Mouse (Mus musculus): ENCODE results near the gene Serhl.
A peak's percentile ranks its signal among the peaks of the same experiment; 100 is the strongest.
"Not testable (repeated sequence)": the region's sequence is repeated elsewhere in the genome, so short reads cannot be mapped to it uniquely, and the experiment has no call there.

The Serhl gene

DNA sequence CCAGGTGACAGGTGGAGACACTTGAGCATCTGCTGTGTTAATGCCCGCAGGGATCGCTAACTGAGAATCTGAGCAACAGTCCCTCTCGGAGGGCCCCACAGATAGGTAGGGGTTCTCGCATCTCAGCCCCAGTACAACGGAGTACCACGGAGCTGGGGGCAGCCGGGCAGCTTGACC, at the start of gene Serhl:
Serhl (plus strand) TSS at position 78 of the 177 bp plus-strand sequence.
- no peak for DNase-seq

DNA sequence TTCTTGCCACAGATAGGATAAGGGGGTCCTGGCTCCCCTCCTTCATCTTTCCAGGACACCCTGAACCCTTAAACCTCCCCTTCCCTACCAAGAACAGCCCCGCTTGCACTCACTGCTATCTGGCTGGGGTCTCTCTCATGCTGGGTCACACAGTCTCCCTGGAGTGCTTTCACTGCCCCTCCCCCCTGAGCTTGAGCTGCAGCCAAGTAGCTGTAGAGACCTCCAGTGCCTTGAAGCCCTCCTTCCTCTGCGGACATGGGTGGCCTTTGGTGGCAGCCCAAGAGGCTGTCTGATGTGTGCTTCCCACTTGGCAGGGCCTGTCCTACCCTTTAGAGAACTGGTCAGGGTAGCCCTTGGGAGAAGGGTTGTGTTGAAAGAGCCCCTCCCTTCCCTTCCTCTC, 49.1 kb upstream of the Serhl start:
- DNase-seq = no peak

DNA sequence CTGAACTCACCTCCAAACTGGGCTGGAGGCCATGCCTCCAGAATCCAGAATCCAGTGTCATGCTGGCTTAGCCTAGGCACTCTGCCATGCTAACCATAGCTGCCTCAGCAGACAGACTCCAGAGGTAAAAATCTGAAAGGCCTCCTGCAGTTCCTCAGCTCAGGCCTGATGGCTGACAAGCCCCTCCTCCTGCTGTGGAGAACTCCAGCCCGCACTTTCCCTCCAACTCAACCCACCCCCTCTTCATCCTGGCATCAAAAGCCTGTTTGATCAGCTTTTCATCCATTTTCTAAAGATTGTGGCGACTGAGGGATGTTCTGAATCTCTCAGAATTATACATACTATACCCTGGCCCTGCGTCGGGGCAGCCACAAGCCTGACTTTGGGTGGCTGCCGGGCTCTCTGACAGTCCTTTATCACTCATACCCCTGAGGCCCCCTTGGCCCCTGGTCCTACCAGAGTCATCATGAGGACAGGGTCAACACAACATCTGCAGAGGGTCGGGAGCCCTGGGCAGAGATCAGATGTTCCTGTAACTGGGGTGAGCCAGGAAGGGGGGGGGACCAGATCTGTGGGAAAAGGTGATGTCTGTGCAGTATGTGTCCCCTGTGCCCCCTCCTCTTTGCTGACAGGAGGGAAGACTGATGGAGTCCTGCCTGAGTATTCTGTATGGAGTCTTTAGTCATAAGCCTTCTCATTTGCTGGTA, 46.5 kb upstream of the Serhl start:
- DNase-seq = peak; percentile 50

DNA sequence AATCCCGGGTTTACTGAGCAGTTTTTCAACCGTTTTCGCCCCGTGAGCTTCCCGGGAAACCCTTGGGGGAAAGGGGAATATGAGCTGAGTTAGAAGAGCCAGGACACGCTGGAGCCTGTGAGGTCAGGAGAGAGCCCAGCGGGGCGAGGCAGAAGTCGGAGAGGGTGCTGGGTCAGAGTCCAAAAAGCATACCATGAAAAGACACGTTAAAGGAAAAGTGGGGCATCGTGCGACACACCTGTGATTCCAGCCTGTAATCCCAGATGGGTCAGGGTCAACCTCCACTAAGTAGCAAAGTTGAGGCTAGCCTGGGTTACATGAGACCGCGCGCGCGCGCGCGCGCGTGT, 46.0 kb upstream of the Serhl start:
- DNase-seq = no peak

DNA sequence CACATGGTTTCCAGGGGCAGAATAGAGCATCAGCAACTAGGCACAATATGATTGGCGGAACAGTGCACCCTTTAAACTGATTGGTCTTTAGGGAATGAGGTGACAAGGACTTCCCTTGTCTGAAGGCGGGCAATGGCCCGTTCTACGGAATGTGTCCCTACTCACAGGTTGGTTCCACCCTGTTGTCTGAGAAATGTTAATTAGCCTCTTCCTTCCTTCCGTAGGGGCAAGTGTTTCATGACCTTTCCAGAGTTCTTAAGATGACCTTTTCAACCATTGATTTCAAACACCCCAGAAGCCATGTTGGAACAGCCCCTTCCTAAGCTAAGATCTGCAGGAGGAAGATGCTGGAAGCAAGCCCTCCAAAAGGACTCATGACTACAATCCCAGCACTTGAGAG, 43.7 kb upstream of the Serhl start:
- not testable (repeated sequence) for DNase-seq

DNA sequence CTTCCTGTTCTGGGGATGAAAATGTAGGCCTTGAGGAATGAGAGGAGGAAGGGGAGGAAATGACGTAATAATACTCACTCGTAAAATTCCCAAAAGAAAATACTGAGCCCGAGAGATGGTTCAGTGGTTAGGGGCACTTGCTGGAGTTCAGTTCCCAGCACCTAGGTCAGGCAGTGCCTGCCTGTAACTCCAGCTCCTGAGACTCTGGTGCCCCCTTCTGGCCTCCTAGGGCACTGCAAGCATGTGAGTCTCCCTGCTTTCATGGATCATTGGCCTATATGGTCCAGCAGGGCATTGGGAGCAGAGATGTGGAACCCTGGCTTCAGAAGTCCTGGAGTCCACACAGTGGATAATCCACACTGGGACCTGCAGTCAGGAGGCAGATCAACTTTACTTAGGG, 43.0 kb upstream of the Serhl start:
- DNase-seq = no peak

DNA sequence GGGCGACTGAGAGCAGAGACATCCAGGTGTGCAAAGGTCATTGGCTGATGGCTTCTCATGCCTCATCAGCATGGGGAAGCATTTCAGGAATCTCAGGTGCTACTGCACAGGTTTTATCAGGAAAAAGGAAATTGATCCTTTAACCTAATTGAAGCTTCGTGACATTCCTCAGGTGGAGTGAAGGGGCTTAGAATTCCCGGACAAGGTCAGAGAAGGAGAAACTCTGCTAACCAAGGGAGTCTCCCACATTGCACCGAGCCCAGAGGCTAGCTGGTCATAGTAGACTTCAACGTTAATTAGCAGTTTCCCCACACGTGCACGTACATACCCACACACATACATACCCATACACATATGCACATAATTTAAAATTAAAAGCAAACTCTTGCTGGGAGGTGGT, 42.6 kb upstream of the Serhl start:
- no peak for DNase-seq

DNA sequence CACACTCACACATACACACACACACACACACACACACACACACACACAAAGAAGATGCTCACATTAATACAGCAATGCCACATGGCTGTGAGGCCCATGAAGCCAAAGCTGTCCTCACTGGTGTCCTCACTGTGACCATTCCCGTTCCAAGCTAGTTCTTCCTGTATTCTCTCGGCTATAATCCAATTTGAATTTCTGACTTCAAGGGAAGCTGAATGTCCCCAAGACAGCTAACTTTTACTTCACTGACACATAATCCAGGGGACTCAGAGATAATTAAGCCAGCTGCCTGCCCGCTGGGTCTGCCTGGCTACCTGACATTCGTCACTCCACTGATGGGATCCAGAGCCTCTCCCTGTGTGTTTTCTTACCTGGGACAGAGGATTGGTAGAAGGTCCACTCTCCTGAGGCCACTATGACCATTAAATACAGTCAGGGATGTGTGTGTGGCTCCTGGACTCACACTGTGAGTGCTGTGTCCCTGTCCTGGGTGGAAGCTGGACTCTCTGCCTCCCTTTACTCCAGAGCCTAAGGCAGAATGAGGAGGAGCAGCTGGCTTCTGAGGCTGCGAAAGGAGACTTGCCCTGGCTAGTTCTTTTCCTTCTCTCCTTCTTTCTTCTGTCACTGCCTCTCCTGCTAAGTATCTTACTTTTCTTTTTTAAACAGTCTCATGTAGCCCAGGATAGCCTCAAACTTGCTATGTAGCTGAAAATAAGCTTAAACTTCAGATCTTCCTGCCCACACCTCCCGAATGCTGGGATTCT, 36.8 kb upstream of the Serhl start:
- no peak for DNase-seq

DNA sequence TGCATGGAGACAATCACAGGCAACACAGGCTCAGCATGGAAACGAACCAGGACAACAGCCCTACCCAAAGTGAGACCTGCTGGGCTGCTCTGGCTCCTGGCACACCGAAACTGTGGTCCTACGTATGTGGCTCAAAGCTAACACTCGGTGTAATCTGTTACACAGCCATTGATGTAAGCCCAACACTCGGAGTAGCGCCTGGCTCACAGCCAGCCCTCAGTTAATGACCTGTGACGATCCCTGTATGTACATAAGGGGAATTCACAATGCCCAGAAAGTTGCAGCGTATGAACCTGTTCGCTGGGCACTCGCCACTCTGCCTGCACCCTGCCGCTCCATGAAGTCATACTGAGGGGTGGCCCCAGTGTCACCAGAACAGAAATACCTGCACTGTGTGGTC, 36.0 kb upstream of the Serhl start:
- no peak for DNase-seq

DNA sequence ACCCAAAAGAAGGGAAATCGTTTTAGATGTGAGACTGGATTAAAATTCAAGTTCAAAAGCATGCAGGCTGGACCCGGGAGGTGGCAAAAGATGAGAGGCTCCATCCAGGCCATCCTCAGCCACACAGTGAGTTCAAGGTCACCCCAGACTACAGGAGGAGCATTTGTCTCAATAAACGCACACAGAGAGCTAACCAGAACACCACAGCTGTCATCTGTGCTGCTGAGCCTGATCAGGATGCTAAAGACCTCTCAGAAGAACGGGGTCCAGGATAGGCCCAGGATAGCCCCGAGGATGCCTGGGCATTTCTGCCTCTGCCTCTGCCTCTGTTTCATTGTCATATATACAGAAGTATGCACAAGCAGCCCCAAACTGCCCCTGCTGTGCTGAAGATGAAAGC, 33.7 kb upstream of the Serhl start:
- DNase-seq = no peak

DNA sequence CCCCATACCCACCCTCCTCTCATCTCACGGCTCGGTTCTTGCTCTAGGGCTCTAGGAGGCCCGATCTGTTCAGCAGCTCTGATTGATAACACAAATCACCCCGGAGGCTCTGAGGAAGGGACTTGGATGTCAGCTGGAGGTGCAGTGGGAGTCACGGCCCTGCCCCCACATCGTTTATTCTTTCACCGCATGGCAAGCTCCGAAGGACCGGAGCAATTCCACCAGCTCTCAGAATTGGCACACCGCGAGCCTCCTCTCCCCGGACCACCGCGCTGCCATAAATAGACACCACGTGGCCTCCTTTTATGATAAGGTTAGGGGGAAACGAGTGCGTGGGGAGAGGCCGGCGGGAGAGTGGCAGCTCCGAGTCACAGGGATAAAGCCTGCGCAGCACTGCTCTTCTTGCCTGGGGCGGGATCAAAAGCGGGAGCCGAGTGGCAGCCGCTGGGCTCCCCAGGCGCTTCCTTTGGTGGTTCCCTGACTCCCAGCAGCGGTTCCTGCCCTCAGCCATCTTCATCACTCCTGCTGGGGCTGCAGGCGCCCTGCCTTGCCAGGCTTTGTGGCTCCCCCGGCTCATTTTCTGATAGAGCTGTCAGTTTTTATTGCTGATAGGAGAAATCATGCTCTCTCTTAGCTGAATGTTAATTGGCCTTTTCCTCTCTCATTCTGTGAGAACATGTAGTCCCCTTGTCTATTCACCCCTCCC, 32.8 kb upstream of the Serhl start:
- DNase-seq = peak; percentile 81

DNA sequence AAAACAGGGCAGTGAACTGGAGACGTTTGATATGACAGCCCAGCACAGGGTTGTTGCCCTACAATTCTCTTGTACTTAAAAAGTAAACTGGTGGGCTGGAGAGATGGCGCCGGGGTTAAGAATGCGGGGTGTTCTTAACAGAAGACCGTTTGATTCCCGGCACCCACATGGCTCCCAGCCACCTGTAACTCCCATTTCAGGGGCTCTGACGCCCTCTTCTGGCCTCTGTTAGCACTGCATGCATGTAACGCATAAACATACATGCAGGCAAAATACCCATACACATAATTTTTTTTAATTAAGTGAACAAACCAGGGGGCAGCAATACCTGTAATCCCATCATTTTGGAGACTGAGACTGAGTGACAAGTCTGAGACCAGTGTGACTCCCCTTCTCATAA, 31.8 kb upstream of the Serhl start:
- DNase-seq = no peak

DNA sequence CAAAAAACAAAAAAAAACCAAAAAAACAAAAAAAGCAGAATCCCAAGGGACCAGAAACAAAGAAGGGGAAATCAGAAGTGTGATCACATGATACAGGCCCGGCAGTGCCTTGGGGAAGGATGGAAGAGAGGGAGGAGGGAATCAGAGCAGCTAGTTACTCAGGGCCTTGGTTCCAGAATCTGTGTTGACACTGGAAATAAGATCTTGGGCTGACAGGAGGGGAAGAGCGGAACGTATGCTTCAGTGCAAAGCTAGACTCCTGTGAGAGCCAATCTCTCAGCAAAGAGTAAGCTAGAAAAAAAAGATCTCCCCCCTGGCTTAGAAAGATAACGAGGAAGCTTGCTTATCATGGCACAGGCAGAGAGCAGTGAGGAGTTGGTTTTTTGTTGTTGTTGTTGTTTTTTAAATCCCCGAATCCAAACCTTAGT, 30.1 kb upstream of the Serhl start:
- DNase-seq = peak; percentile 51

DNA sequence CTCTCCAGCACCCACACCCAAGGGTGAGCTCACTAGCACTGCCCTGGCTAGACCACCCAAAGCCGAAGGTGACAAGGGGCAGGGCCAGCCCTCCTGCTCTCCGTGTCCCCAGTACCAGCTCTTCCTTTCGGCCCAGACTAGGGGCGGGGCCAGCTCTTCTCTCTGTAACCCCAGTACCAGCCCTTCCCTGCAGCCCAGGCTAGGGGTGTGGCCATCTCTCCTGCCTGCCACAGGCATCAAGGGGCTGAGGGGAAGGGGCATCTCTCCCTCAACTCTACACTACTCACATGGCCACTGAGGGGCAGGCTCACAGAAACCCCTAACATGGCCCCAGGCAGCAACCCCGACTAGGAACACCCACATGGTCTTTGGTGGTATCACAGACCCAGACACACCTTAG, 27.6 kb upstream of the Serhl start:
- DNase-seq = no peak

DNA sequence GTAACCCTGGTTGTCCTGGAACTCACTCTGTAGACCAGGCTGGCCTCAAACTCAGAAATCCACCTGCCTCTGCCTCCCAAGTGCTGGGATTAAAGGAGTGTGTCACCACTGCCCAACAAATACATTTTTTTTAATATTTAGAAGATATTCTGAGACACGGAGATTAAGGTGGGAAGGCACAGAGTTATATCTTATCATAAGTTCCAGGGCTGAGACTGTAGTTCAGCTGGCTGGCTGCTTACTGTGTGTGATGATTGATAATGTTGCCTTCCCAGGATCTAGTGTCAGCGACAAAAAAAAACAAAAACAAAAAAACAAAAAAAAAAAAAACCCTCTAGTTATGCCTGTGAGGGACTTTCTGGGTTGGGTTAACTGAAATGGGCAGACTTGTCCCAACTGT, 26.7 kb upstream of the Serhl start:
- DNase-seq = not testable (repeated sequence)

DNA sequence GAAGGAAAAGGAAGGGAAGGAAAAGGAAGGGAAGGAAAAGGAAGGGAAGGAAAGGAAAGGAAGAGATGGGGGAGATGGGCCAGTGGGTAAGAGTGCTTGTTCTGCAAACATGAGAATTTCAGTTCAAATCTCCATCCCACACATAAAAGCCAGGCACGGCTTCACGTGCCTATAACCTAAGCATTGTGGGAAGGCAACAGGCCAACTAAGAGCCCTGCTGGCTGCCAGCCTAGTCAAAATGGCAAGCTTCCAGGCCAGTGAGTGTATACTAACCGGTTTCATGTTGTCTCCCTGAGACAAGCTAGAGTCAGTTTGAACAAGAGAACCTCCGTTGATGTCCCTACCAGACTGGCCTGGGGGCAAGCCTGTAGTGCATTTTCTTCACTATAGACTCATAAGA, 23.8 kb upstream of the Serhl start:
- DNase-seq = no peak

DNA sequence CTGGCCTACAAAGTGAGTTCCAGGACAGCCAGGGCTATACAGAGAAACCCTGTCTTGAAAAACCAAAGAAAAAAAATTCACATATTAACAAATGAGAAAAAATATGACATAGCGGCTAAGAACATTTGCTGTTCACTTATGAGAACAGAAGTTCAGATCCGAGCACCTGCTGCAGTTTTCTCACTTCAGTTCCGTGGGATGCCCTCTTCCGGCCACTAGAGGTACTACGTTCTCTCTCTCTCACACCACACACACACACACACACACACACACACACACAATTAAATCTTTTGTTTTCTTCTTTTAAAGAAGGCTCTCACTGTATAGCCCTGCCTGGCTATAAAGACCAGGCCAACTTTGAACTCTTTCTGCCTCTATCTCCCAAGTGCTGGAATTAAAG, 21.0 kb upstream of the Serhl start:
- DNase-seq = no peak

DNA sequence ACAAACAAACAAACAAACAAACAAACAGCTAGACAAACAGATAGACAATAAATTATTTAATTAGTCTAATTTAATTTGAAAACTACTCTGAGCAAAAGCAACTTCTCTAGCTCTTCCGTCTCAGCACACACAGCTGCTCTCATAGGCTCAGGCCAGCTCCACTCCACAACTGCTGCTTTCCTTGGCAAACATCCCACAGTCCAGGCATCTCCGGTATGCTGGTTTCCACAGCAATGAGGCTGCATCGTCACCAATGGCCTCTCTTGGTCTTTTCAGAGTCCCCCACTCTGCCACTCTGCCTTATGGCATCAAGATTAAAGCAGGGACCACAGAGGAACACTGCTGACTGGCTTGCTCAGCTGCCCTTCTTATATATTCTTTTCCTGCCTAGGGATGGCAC, 18.4 kb upstream of the Serhl start:
- no peak for DNase-seq

DNA sequence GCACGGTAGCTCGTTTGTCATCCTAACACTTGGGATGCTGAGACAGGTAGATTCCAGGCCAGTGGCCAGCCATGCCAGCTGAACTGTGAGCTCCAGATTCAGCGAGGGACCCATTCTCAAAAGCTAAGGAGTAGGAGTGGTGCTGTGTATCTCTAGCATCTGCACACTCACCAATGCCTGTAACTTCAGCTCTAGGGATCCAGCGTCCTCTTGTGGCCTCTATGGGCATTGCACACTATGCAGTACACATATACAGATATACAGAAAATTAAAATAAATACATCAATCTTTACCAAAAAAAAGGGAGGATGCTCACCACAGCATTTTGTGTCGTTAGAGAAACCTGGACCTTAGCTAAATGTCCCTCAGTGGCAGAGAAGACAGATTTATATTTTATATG, 17.6 kb upstream of the Serhl start:
- DNase-seq = no peak

DNA sequence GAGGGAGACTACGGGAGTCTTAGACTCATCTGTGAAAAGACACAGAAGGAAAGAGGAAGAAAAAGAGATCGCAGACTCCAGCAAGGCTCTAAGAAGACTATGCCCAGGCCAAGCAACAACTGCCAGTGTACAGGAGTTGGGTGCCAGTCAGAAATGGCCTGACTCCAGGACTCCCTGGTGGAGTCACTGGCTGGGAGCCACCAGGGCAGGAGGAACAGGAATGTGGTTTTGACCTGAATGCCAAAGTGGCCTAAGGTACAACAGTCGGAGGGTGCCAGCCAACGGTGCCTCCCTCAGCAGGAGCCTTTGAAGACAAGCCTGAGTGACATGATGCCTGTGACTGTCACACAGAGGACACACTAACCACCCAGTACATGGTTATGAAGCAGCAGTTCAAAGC, 15.1 kb upstream of the Serhl start:
- no peak for DNase-seq

DNA sequence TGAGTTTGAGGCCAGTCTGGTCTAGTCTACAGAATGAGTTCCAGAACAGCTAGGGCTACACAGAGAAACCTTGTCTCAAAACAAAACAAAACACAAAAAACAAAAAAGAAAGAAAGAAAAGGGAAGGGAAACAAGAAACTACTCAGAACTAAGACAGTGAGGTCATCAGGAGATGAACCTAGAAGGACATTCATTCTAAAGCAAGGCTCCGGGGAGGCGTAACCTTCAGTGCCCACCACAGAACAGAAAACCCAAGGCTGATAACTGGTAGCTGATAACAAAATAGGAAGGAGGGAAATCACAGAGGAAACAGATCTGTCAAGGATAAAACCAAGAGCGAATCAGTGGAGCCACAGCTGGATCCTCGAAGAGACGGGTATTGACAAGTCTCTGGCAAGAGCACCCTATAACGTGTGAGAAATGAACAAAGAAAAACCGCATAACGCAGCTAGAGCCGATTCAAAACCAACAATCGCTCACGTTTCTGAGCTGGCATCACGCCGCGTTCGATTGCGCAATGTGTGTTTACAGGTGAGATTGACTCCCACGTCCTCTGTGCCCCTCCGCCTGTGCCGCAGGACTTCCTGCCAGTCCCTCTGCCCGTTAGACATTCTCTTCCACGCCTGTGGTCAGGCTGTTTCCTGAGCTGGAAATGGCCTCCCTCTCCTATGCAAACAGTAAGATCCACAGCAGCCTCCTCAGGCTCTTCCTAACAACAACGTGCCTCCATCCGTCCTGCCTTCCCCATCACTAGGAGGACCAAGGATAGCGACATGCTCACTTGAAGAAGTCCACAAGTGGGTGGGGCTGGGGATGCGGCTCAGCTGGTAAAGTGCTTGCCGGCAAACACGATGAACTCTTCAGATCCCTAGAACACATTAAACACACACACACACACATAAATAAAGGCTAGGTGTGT, 13.4 kb upstream of the Serhl start:
- no peak for DNase-seq

DNA sequence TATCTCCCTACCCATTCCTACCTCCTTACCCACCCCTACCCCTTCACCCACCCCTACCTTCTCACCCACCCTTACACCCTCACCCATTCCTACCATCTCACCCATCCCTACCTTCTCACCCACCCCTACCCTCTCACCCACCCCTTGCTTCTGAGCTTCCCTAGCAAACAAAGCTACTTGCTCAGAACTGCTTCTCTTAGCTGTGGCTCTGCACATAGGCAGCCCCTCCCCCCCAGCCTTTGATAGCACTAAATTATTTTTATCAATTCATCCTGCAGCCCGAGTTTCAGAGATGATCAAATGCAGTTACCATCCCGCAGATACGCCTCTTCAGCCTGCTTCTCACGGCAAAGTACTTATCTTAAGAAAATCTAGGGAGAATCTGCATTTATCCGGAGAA, 5.8 kb upstream of the Serhl start:
- DNase-seq = no peak

DNA sequence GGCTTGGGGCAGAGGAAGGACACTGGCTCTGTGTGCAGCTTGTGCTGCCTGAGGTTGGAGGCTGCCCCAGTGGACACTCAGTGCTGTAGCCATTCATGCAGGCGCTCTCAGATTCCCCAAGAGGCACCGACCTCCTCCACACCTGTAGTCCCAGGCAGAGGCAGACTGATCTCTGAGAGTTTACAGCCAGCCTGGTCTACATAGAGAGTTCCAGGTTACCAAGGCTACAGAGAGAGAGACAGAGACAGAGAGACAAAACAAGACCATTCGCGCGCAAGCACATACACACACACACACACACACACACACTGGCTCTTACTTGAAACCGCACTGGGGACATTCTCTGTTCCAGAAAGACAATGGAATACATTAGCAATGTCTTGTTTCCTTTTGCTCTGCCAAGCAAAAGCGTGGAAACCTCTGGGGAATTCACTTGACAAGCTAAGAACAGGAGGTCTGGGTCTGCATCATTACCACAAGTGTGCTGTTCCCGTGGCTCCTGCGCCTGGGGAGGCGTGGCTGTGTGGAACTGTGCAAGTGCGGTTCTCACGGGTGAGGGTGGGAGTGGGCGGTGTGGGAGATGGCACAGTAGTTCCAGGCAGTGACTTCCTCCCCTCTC, 5.2 kb upstream of the Serhl start:
- peak; percentile 51 for DNase-seq

All from retina, postnatal 1 day (tissue).